Mouse (Mus musculus) erythroblast, embryonic 14.5 days (primary cell): ENCODE results near the gene Sdk2. TPM values are rescaled to one million over a fixed set of nuclear protein-coding genes. Genes with fewer than 3 reads are reported as not detected.

Source experiments
- H3K27me3 ChIP-seq: 2 replicates; pipeline ENCODE4 v1.6.1; 2012; ENCODE audit warnings: inconsistent platforms; ENCODE audit not compliant: control insufficient read depth
- H3K36me3 ChIP-seq: 2 replicates; pipeline ENCODE4 v1.6.1; 2012; ENCODE audit warnings: mild to moderate bottlenecking, inconsistent platforms; ENCODE audit not compliant: control insufficient read depth
- H3K4me1 ChIP-seq: 2 replicates; pipeline ENCODE4 v1.6.1; 2012; ENCODE audit warnings: inconsistent platforms; ENCODE audit not compliant: control insufficient read depth
- H3K4me3 ChIP-seq: replicated peaks from 2 replicates; pipeline ENCODE3; 2012; ENCODE audit warnings: moderate library complexity, mild to moderate bottlenecking, inconsistent platforms
- H3K9me3 ChIP-seq: 2 replicates; pipeline ENCODE4 v1.6.1; 2012; ENCODE audit warnings: low read length, inconsistent platforms, mixed read lengths; ENCODE audit not compliant: control insufficient read depth
- GATA1 ChIP-seq: IDR thresholded peaks from 2 replicates; pipeline ENCODE4 v1.6.1; 2012; ENCODE audit warnings: low read length, inconsistent platforms, mixed read lengths
- TAL1 ChIP-seq: IDR thresholded peaks from 3 replicates; pipeline ENCODE4 v1.6.1; 2012; ENCODE audit warnings: low read length, inconsistent platforms, mixed read lengths
- polyA plus RNA-seq: library from polyadenylated mRNA; stranded (reverse); fragments of >175 nt; gene quantifications from 2 replicates; pipeline ENCODE4 v1.2.3, GENCODE M21; 2012

The Sdk2 gene
- polyA plus RNA-seq, 1 experiment, result under 0.01 TPM

- no peak overlapping the region for H3K4me3 ChIP-seq
- H3K9me3 ChIP-seq, result no peaks in the 10 kb centered on the region
- TF ChIP-seq GATA1, result no peak
- no peak for TF ChIP-seq TAL1
- no peaks in the 10 kb centered on the region for H3K4me1 ChIP-seq
- no peaks in the 10 kb centered on the region for H3K36me3 ChIP-seq
- H3K27me3 ChIP-seq, result no peaks in the 10 kb centered on the region
Measured at GRCm38 (mm10) chr11:114031491-114031890, 35.4 kb downstream of the Sdk2 start.

GRCm38 (mm10) chr11:114030214-114030613 lies 36.6 kb downstream of the Sdk2 start:
- Histone ChIP-seq H3K4me3 (no peak overlapping the region), H3K4me1 (no peaks in the 10 kb centered on the region), H3K9me3 (no peaks in the 10 kb centered on the region), H3K27me3 (no peaks in the 10 kb centered on the region), H3K36me3 (no peaks in the 10 kb centered on the region)
- TF ChIP-seq GATA1 (no peak), TAL1 (no peak)

- no peaks in the 10 kb centered on the region for H3K36me3 ChIP-seq
- TF ChIP-seq TAL1 (no peak), GATA1 (no peak)
- no peaks in the 10 kb centered on the region for H3K27me3 ChIP-seq
- no peak overlapping the region for H3K4me3 ChIP-seq
- no peaks in the 10 kb centered on the region for H3K4me1 ChIP-seq
- H3K9me3 ChIP-seq, result no peaks in the 10 kb centered on the region
Measured at GRCm38 (mm10) chr11:114028512-114028911, 38.3 kb downstream of the Sdk2 start.

GRCm38 (mm10) chr11:114028021-114028420 lies 38.8 kb downstream of the Sdk2 start:
- no peaks in the 10 kb centered on the region for H3K9me3 ChIP-seq
- TF ChIP-seq TAL1, result no peak
- no peak for TF ChIP-seq GATA1

GRCm38 (mm10) chr11:114025056-114025455 lies 41.8 kb downstream of the Sdk2 start:
- TF ChIP-seq TAL1 (no peak), GATA1 (no peak)
- H3K27me3 ChIP-seq, result no peaks in the 10 kb centered on the region
- H3K4me1 ChIP-seq, result no peaks in the 10 kb centered on the region
- H3K9me3 ChIP-seq, result no peaks in the 10 kb centered on the region
- no peaks in the 10 kb centered on the region for H3K36me3 ChIP-seq
- H3K4me3 ChIP-seq, result no peak overlapping the region

More at GRCm38 (mm10) chr11:114028021-114028420, 38.8 kb downstream of the Sdk2 start:
- Histone ChIP-seq H3K4me1 (no peaks in the 10 kb centered on the region), H3K27me3 (no peaks in the 10 kb centered on the region), H3K36me3 (no peaks in the 10 kb centered on the region), H3K4me3 (no peak overlapping the region)

GRCm38 (mm10) chr11:114023965-114024364 lies 42.9 kb downstream of the Sdk2 start:
- Histone ChIP-seq H3K9me3 (no peaks in the 10 kb centered on the region), H3K36me3 (no peaks in the 10 kb centered on the region), H3K4me3 (no peak overlapping the region), H3K4me1 (no peaks in the 10 kb centered on the region), H3K27me3 (no peaks in the 10 kb centered on the region)
- no peak for TF ChIP-seq GATA1
- TF ChIP-seq TAL1, result no peak

- TF ChIP-seq TAL1 (no peak), GATA1 (no peak)
- no peaks in the 10 kb centered on the region for H3K9me3 ChIP-seq
- H3K4me3 ChIP-seq, result no peak overlapping the region
- H3K36me3 ChIP-seq, result no peaks in the 10 kb centered on the region
- H3K27me3 ChIP-seq, result no peaks in the 10 kb centered on the region
- H3K4me1 ChIP-seq, result no peaks in the 10 kb centered on the region
Measured at GRCm38 (mm10) chr11:114022166-114022565, 44.7 kb downstream of the Sdk2 start.

GRCm38 (mm10) chr11:114019087-114019486 lies 47.8 kb downstream of the Sdk2 start:
- no peak for TF ChIP-seq TAL1
- TF ChIP-seq GATA1, result no peak
- no peak overlapping the region for H3K4me3 ChIP-seq
- H3K4me1 ChIP-seq, result no peaks in the 10 kb centered on the region
- no peaks in the 10 kb centered on the region for H3K9me3 ChIP-seq
- no peaks in the 10 kb centered on the region for H3K27me3 ChIP-seq
- H3K36me3 ChIP-seq, result no peaks in the 10 kb centered on the region

- Histone ChIP-seq H3K4me3 (no peak overlapping the region), H3K9me3 (no peaks in the 10 kb centered on the region), H3K36me3 (no peaks in the 10 kb centered on the region), H3K27me3 (no peaks in the 10 kb centered on the region), H3K4me1 (no peaks in the 10 kb centered on the region)
- TF ChIP-seq GATA1, result no peak
Measured at GRCm38 (mm10) chr11:114016889-114017392, 49.9 kb downstream of the Sdk2 start.

- no peaks in the 10 kb centered on the region for H3K36me3 ChIP-seq
- no peaks in the 10 kb centered on the region for H3K27me3 ChIP-seq
- H3K4me3 ChIP-seq, result no peak overlapping the region
- TF ChIP-seq GATA1, result no peak
- no peak for TF ChIP-seq TAL1
- no peaks in the 10 kb centered on the region for H3K9me3 ChIP-seq
- no peaks in the 10 kb centered on the region for H3K4me1 ChIP-seq
Measured at GRCm38 (mm10) chr11:114016108-114016888, 50.5 kb downstream of the Sdk2 start.
